Mouse (Mus musculus): ENCODE results near the gene Olfr462.

Gene Olfr462

DNA sequence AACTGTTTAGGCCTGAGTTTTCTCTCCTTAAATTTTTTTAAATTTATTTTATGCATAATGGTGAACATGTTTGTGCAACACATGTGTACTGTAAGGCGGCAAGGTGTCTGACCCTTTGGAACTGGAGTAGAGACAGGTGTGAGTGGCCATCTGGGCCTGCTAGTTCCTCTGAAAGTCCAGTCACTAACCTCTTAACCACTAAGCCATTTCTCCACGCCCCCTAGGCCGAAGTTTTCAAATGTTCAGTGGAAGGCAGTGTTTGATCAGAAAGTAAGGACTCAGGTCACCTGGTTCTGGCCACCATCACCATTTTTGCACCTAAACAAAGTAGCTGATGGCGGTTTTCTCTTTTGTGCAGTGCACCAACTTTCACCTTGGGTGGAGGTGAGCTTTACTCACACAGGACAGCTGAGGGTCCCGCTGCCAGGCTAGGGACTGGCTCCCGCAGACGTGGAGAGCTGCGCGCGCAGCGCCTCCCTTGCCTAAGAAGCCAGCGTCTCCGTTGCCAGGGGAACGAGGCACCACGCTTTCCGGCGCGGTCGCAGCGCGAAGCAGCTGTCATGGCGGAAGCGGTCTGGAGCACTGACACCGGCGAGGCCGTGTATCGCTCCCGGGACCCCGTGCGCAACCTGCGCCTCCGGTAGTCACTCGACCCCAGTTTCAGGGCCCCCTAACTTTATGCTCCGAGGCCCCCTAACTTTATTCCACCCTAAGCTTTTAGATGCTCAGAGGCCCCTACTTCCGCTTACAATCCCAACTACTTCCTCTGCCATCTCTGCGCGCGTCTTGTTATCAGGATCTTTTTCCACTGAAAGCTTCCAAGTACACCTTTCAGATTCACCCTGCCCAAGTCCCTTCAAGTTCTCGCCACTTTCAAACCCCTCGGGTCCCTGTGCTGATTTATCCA is 39.1 kb downstream of the Olfr462 start, which contains the start of gene Mks1:
TSS of gene Mks1 (plus strand) at position 526 of the 907 bp plus-strand sequence.
- ATAC-seq (ENCODE audit: insufficient number of reproducible peaks, low FRiP score, low TSS enrichment) = peak; percentile 82; the same call in 1 of the 2 replicates

DNA sequence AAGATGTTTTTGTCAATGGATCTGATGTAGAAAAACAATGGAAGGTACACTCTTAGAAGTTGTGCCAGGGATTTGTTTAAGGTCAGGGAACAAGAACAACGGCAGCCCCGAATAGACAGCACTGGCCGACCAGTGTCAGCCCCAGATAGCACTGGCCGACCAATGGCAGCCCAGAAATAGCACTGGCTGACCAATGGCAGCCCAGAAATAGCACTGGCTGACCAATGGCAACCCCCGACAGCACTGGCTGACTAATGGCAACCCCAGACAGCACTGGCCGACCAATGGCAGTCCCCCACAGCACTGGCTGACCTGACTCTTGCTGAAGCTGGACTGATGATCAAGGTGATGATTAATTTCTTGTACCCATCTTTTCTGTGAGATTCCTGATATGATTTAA is 44.2 kb downstream of the Olfr462 start:
- ATAC-seq (ENCODE audit: insufficient number of reproducible peaks, low FRiP score, low TSS enrichment) = no peak

DNA sequence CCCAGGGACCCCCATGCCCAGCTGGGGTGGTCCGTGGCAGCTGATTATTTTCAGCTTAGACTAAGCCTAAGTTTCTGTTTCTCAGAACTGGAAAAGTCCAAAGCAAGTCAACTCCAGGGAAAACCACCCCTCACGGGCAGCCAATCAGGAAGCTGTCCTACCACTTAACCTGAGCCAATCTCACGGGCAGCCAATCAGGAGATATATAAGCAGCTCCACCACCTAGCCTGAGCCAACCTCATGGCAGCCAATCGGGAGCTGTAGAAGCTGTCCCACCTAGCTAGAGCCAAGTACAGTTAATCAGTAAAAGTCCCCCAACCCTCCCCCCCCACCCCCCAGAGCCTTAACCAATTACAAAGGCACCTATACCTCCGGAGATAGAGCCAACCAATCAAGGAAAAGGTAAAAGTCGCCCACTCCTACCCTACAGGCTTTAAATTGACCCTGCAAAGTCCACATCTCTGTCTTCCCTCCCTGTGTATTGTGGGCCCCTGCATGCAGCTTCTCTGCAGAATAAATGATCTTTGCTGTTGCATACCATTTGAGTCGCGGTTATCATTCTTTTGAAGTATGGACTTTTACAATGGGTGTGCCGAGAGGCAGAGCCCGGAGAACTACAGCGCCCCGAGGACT is 45.0 kb downstream of the Olfr462 start:
- no peak for ATAC-seq (ENCODE audit: insufficient number of reproducible peaks, low FRiP score, low TSS enrichment)

DNA sequence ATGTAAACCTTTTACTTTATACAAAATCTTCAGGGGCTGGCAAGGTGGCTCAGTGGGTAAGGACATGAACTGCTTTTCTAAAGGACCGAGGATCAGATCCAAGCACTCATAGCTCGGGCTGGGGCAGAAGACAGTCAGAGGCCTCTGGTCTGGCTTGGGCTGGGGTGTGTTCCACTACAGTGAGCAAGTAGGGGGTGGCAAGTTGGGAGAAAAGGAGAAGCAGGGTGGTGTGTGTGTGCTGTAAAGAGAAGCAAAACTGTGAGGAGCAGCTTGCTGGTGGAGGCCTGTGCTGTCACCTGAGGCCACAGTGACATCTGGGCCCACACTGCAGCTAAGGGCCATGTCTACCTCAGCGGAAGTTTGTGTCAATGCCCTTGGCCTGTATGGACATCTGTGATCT is 50.6 kb downstream of the Olfr462 start:
- ATAC-seq (ENCODE audit: insufficient number of reproducible peaks, low FRiP score, low TSS enrichment) = no peak

DNA sequence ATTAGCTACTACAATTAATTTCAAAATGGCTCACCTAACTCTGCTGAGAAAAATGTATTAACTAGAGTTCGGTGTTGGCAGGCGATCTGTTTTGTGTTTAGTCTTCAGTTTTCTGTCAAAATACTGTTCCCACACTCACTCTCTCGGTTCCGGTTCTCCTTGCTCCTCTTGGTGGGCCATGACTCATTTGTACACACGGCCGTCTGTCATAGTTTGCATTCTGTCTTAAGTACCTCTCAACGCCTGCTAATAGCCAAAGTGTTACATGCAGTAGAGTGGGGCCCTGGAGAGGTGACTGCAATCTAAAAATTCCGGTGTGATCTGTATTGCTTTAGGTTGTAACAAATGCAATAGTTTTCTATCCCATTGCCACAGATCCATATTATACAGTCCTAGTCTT is 51.4 kb downstream of the Olfr462 start:
- no peak for ATAC-seq (ENCODE audit: insufficient number of reproducible peaks, low FRiP score, low TSS enrichment)
